Mouse (Mus musculus) ES-Bruce4 (cell line): ENCODE results near the gene Caly. TPM values are rescaled to one million over a fixed set of nuclear protein-coding genes. Genes with fewer than 3 reads are reported as not detected.

Experiments used
- H3K27ac ChIP-seq: 2 replicates; pipeline ENCODE4 v1.5.1; 2012; ENCODE audit warnings: low read length, inconsistent platforms; ENCODE audit not compliant: insufficient read depth
- H3K27me3 ChIP-seq: 2 replicates; pipeline ENCODE4 v1.6.1; 2012; ENCODE audit warnings: mild to moderate bottlenecking, low read length, inconsistent platforms; ENCODE audit not compliant: control insufficient read depth, poor library complexity, insufficient read depth, severe bottlenecking
- H3K36me3 ChIP-seq: 2 replicates; pipeline ENCODE4 v1.6.1; 2012; ENCODE audit warnings: inconsistent platforms, mild to moderate bottlenecking, low read length, moderate library complexity; ENCODE audit not compliant: control insufficient read depth, poor library complexity, insufficient read depth, severe bottlenecking
- H3K4me1 ChIP-seq: one replicate; pipeline ENCODE4 v1.8.1; 2011; ENCODE audit warnings: low read length; ENCODE audit not compliant: control insufficient read depth, insufficient read depth
- H3K4me3 ChIP-seq: 2 replicates; pipeline ENCODE4 v1.5.1; 2011; ENCODE audit warnings: low read depth, mild to moderate bottlenecking, low read length
- H3K9ac ChIP-seq: 2 replicates; pipeline ENCODE4 v1.6.1; 2012; ENCODE audit warnings: low read depth, mild to moderate bottlenecking, inconsistent platforms; ENCODE audit not compliant: poor library complexity, severe bottlenecking
- H3K9me3 ChIP-seq: replicated peaks from 2 replicates; pipeline ENCODE4 v1.6.1; 2012; ENCODE audit warnings: mild to moderate bottlenecking, low read length, inconsistent platforms; ENCODE audit not compliant: control insufficient read depth, poor library complexity, insufficient read depth, severe bottlenecking
- CTCF ChIP-seq: IDR thresholded peaks from one replicate; pipeline ENCODE4 v1.8.1; 2011; ENCODE audit warnings: low read depth, low read length
- EP300 ChIP-seq: IDR thresholded peaks from 2 replicates; pipeline ENCODE4 v1.6.1; 2011; ENCODE audit warnings: low read depth, low read length; ENCODE audit not compliant: insufficient read depth
- POLR2A ChIP-seq: IDR thresholded peaks from one replicate; pipeline ENCODE4 v1.8.1; 2011; ENCODE audit warnings: low read length; ENCODE audit not compliant: insufficient read depth
- polyA plus RNA-seq: library from polyadenylated mRNA; stranded (reverse); fragments of >200 nt; gene quantifications from 2 replicates; pipeline ENCODE4 v1.2.4, GENCODE M21; 2011; ENCODE audit warnings: low read depth; ENCODE audit not compliant: missing spikeins, insufficient read depth, insufficient read length

Caly gene
- polyA plus RNA-seq, 1 experiment: 0.84 TPM

DNA sequence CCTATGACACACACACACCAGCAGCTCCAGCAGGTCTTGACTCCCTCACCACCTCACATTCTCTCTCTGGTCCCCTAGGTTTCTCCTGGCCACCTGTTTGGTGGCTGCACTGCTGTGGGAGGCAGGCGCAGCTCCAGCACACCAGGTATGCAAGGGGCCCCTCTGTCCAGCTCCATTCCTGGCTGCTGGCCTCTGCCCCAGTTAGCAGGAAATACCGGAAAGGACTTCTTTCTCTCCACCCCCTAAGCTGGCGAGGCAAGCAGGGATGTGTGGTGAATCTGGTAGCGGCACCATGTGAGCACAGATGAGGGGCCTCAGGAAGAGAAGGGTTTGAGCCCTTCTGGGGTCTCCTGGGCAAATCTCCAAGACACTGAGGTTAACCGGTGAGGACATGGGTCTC is 12.6 kb upstream of the Caly start:
- H3K4me1 ChIP-seq: no peaks in the 10 kb centered on the region
- no peaks in the 10 kb centered on the region for H3K9me3 ChIP-seq
- H3K4me3 ChIP-seq: no peak overlapping the region
- no peak overlapping the region for H3K9ac ChIP-seq
- no peaks in the 10 kb centered on the region for H3K36me3 ChIP-seq
- H3K27me3 ChIP-seq: no peaks in the 10 kb centered on the region
- TF ChIP-seq POLR2A (no peak), EP300 (no peak), CTCF (no peak)
- H3K27ac ChIP-seq: no peak overlapping the region

DNA sequence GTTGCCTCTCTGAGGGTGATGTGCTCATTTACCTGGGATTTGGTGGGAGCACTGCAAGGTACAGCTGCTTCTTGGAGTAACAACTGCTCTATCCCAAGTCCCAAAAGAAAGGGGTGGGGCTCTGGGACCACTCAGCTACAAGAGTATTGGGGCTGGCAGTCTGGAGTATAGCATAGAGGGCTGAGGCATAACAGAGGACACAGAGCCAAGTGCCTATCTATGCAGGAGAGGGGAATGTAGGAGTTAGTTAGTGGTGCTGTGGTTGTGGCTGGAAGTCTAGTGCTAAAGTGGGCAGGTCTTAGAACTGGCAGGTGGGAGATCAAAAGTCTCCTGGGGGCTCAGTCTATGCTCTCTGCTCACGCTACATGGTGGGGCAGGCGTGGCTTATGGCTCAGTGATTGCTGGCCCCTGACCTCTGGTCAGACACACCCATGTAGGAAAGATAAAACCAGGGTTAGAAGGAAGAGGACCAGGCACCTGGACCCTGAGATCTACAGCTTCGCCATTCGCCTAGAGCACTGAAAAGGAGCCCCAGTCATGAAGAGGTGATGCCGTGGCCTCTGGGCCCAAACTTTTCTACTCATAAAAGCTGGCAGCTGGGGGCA is 10.7 kb upstream of the Caly start, which contains the start of gene Prap1:
Gene Prap1 (plus strand): TSS at position 472 of the 605 bp plus-strand sequence.
- Histone ChIP-seq H3K27ac (no peak within 1 kb of the TSS), H3K4me3 (no peak within 1 kb of the TSS), H3K4me1 (no peaks in the 10 kb centered on the region), H3K9ac (no peak within 1 kb of the TSS), H3K36me3 (no peaks in the 10 kb centered on the region), H3K9me3 (no peaks in the 10 kb centered on the region), H3K27me3 (no peaks in the 10 kb centered on the region)
- TF ChIP-seq EP300 (no peak), POLR2A (no peak), CTCF (no peak)

DNA sequence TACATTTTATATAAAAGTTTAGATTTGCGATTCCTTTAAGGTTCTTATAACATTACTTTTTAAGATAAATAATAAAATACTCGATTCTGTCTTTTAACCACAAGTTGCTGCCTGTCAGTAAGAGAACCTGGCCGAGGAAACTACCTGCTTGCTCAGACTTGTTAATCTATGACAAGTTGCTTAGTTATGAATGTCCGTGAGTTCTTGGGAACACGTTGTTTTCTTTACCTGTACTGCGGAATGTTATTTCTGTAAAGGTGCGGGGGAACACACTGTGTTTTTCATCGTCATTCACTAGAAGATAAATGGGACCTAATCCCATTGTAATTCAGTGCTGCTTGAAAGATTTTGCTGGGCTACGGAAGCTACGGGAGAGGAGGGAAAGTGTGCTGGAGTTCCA is 8.3 kb upstream of the Caly start:
- no peaks in the 10 kb centered on the region for H3K27me3 ChIP-seq
- no peaks in the 10 kb centered on the region for H3K36me3 ChIP-seq
- H3K9ac ChIP-seq: no peak overlapping the region
- TF ChIP-seq CTCF (no peak), EP300 (no peak), POLR2A (no peak)
- H3K4me3 ChIP-seq: no peak overlapping the region
- no peaks in the 10 kb centered on the region for H3K9me3 ChIP-seq
- no peaks in the 10 kb centered on the region for H3K4me1 ChIP-seq
- no peak overlapping the region for H3K27ac ChIP-seq

DNA sequence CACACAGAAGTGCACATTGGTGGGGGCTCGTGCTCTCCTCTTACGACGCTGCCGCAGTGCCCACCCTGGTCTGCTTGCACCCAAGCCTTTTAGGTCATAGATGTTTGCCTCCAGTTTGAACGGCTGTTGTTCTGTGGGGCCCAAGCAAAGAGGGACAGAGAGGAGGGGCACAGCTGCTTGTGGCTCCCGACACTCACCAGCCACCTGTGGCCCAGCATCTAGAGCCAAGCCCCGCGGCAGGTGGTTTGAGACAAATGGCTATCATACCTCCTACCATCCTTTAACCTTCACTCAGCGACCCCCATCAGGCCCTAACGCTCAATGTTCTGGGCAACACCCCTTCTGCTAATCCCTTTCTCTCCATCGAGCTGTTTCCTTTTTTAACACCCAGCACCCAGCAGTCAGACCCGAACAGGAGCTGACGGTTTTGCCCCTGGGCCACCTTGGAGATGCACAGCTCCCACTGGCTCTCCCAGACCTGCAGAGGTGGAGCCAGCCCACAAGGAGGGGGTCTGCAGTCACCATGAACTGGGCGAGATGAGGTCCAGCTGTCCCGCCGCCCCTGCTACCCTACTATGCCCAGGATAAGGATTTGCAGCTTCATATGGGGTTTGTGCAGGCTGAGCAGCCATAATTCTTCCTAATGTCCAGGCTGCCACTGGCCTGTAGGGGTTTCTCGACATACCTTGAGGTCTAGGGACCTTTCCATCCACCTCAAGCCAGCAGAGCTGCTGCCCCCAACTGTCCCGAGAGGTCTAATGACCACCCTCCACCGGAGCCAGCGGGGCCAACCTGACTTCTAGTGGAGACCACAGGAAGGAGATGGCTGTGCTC is 723 bp downstream of the Caly start:
- H3K9me3 ChIP-seq: no peaks in the 10 kb centered on the region
- no peak for TF ChIP-seq EP300
- no peak for TF ChIP-seq POLR2A
- TF ChIP-seq CTCF: no peak
- no peaks in the 10 kb centered on the region for H3K27me3 ChIP-seq
- H3K4me1 ChIP-seq: no peaks in the 10 kb centered on the region
- no peak overlapping the region for H3K9ac ChIP-seq
- no peak overlapping the region for H3K4me3 ChIP-seq
- no peak overlapping the region for H3K27ac ChIP-seq
- no peaks in the 10 kb centered on the region for H3K36me3 ChIP-seq

DNA sequence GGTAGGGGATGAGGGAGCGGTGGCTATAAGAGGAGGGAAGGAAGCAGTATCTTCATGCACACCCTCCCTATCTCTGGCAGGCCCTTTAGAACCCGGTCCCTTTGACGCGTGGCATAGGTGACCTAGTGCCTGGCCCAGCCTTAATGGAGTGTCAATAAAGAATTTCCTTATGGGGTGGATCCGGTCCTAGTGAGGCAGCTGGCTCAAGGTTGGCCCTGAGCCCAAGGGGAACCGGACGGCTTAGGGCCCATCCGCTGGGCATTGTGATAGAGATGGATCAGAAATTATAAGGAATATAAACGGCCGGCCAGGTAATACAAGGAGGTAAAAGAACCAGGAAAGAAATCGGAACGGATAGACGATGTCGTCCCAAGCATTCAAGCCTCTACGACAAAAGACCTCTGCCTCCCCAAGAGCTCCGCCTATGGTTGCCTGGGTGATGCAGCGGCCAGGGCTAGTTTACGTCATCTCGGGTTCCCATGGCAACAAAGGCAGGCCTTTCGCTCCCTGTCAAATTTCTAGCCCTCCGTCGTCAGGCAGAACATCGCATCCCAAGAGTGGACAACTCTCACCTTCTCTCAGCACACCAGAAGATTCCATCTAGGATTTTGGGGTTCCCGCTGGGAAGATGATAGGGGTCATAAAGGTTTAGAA is 1.7 kb downstream of the Caly start:
- H3K36me3 ChIP-seq: no peaks in the 10 kb centered on the region
- no peak overlapping the region for H3K4me3 ChIP-seq
- H3K27ac ChIP-seq: no peak overlapping the region
- no peak overlapping the region for H3K9ac ChIP-seq
- TF ChIP-seq POLR2A (no peak), EP300 (no peak), CTCF (no peak)
- H3K9me3 ChIP-seq: no peaks in the 10 kb centered on the region
- no peaks in the 10 kb centered on the region for H3K27me3 ChIP-seq
- H3K4me1 ChIP-seq: no peaks in the 10 kb centered on the region

DNA sequence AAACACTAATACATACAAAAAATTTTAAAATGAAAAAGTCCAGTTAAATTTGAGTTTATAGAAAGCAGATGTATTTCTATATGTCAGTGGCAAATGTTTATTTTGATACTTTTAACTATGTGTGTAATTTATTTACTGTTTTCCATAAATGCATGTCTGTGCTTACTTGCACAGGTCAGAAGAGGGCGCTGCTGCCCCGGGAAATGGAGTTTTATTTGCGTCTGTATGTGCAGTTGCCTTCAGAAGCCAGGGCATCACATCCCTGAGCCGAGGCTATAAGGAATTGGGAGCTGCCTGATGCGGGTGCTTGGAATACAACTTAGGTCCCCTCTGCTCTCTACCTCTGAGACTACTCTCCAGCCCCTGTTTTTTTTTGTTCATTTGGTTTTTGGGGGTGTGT is 3.6 kb downstream of the Caly start:
- H3K4me1 ChIP-seq: no peaks in the 10 kb centered on the region
- no peaks in the 10 kb centered on the region for H3K27me3 ChIP-seq
- H3K9me3 ChIP-seq: no peaks in the 10 kb centered on the region
- no peak overlapping the region for H3K9ac ChIP-seq
- TF ChIP-seq POLR2A (no peak), EP300 (no peak), CTCF (peak; percentile 71)
- no peak overlapping the region for H3K27ac ChIP-seq
- H3K36me3 ChIP-seq: no peaks in the 10 kb centered on the region
- H3K4me3 ChIP-seq: no peak overlapping the region
